Mouse (Mus musculus) thymus, postnatal 14 days (tissue): ENCODE measurements around the gene Fras1.

Source experiments
- DNase-seq: peaks from one replicate; pipeline ENCODE4 v3.0.0; 2021

Gene Fras1

DNA sequence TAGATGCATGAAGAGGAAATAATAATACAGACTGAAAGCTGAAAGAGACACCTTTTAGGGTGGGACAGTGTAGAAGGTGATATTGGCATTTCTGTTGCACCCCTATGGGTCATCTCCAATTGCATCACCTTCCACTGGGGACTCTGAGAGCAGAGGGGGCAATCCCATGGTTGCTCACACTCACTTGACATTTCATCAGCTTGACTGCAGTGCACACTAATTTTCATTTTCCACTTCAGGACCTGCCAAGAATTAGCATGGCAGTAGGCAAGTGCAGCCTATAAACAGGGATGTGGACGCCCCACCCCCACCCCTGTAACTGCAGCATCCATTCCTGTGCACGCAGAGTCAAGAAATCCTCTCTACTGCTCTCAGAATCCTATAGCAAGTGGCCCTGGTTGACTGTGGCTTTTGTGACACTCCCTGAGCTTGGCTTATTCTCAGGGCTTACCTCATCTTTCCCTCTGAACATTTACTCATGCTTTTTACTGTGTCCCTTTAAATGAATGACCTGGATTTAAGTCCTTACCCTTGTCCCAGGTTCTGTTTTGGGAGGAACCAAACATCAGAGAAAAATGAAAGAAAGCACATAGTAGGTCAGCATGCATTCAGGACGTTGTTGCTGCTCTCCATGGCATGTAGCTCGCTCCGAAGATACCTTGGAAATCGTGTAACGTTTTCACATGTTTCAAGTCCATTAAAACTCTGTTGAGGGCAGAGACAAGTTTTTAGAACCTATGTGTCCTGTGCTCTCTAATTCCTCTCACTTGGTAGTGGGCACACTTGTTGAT is 120.9 kb downstream of the Fras1 start:
- DNase-seq: no peak

DNA sequence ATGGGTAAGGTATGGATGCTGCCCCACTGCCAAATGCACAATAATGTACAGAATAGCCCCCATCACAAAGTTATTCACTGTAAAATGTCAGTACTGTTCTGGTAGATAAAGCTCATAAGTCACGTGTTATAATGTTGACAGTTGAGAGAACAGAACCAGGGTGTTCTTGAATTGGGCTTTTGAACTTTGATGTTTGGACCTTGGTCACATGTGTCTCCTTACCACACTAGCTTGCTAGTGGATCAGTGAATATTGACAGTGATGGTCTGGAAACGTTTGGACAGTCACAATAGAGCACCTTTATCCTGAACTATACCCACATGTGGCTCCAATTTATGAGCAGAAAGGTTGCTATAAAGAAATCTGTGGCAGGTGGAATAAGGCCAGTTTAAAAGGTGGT is 124.3 kb downstream of the Fras1 start:
- no peak for DNase-seq

DNA sequence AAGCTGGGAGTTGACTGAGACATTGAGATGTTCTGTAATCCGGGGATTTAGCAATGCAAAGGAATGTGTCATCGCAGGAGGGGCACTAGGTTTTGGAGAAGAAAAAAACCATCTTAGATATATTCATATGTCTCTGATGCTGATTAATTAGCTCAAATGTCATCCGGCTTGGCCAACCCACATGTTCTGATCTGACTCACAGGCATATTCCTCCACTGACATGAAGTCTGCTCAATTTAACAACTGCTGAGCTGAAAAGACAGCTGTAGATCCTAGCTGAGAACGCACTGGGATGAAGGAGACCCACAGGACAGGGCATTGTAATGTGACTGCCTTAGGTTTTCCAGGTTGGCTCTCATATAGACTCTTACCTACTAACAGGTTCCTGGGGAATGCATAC is 128.0 kb downstream of the Fras1 start:
- DNase-seq: no peak

DNA sequence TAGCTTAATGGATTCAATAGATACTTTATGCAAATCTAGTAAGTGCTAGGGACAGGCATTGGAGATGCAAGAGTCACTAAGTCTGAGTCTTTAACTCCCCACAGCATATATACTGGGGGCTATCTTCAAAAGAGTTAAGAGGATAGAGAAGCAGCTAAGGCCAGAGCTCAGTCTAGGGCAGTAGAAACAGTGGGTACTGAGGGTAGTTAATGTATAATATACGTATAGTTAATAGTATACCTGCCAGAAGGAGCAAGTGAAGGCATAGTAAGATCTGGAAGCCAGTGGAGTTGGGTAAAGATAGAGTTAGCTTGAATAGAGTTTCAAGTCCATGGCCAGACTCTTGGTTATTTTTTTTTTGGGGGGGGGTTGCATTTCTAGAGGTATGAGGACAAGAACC is 128.6 kb downstream of the Fras1 start:
- no peak for DNase-seq

DNA sequence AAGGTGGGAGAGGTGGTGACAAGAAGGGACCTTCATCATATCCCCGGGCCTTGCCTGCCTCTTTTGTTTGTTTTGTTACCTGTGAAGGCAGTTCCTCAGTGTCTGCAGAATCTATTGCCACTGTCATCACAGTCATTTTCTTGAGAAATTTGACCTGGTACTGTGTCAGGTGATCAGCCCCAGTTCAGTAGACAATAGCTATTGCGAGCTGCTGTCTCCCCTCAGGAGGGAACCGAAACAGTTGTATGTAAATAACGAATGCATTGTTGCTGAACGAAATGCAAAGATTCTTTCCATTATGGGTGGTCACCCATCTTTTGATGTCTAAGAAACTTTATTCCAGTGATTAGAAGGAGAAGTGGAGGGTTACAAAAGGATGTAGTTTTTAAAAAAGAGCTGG is 137.2 kb downstream of the Fras1 start:
- no peak for DNase-seq

DNA sequence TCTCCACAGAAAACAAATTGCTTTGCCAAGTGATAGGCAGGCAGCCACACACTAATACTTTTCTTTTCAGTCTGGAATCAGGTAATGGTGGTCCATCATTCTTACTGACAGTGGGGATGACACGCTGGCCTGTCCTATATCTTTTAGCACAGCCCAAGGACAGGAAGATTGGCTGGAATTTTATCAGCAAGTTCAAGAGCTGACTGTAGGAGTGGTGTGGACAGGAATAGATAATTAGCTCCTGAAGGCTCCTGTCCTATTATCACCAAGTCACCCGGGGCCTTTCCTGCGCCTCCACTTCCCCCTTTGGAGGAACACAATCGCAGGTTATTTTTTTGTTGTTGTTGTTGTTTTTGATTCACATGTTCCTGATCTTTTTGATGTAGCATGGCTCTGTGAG is 139.6 kb downstream of the Fras1 start:
- DNase-seq: no peak

DNA sequence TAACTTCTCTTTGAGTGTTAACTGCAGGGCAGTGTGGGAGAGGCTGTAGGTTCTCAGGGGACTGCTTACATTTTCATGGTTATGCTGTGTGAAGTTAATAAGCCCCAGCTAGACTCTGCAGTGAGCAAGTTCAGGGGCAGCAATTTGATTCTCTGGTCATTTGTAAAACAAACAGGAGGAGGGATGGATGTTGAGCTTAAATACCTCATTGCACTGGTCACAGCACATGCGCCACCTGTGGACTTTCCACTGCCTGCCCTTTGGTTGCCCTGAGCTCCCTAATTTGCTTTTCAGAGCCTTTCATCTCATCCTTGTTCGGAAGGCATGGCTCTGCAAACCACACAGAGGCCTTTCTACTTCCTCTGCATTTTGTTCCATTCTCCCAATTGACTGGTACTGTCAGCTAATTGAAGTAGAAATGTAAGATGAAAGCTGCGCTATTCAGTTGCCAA is 142.1 kb downstream of the Fras1 start:
- no peak for DNase-seq

DNA sequence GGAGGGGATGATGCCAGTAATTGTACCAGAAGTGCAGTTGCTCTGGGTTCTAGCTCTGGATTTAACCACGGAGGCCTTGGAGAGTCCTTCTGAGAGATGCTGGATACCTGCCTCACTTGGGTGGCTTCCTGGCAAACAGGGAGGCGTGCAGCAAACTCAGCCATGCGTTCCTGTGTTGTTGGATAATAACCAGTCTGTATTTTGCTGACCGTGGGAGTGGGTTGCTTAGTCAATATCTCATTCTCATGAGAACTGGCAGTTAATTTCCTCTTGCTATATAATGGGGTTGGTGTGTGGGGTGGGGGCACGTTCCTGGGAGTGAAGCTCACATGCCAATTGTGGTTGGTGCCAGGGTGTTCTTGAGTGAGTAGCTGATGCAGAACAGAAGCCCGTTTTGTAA is 142.6 kb downstream of the Fras1 start:
- no peak for DNase-seq

DNA sequence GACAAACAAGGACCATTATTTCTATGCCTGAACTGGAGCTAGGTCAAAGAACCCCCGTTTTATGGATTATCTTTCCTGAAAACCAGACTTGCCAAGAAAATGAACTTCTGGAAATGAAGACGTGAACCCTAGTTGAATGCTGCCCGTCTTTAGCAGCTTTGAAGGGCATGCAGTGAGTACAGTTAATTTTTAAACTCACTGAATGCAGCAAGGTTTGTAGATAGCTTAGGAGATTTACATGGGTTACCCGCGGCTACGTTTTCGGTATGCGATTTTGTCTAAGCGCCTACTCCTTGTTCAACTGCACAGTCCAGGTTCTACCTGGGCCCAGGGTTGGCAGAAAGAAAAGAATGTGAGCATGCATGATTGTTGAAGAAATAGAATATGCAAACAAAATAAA is 147.8 kb downstream of the Fras1 start:
- no peak for DNase-seq

DNA sequence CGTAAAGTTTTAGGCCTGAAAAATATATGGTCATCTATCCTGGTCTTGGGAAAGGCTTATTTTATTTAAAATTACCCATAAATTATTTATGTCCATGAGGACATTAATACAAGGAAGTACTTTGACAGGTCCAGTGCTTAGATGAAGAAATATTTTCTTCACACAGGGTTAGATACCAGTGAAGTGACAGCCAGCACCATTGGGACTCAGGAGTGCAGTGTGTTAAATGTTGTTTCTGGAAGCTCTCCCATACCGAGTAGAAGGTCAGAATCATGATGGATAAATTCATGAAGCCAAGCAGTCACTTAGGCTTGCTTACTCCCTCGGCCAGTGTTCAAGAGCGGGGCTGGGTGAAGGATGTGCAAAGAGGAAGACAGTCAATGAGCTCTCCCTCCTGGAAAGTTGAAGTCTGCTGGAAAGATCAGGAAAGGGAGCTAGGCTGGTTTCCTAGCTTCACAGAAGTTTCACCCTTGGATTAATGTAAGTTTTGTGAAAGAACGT is 149.2 kb downstream of the Fras1 start:
- no peak for DNase-seq

DNA sequence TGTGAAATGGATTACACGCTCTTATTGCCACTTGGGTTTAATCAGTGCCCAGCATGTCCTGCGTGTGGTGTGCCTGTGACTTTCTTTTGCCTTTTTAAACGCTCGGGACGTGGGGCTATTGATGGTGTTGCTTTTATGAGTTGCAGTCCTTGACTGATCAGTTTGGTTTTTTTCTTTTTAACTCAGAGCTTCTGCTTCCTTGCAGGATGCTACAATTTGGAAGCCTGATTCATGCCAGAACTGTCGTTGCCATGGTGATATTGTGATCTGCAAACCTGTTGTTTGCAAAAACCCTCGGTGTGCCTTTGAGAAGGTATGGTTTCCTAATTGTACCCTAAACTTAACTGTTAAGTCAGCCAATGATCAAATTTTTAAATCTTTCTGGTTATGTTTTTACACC is 154.5 kb downstream of the Fras1 start:
- DNase-seq: no peak

DNA sequence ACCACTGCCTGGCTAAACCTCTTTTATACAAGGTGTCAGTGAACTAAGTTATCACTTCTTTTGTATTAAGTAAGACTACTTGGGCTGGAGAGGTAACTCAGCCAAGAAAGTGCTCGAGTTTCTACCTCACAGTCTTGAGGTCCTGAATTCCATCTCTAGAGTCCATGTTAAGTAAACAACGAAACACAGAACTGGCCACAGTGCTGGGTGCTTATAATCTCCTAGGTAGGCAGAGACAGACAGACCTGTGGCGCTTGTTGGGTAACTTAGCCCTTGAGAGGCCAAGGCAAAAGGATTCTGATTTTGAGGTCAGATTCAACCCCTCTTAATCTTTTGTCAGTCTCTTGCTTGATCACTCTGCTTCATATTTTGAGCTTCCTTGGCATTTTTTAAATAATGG is 156.8 kb downstream of the Fras1 start:
- DNase-seq: no peak

DNA sequence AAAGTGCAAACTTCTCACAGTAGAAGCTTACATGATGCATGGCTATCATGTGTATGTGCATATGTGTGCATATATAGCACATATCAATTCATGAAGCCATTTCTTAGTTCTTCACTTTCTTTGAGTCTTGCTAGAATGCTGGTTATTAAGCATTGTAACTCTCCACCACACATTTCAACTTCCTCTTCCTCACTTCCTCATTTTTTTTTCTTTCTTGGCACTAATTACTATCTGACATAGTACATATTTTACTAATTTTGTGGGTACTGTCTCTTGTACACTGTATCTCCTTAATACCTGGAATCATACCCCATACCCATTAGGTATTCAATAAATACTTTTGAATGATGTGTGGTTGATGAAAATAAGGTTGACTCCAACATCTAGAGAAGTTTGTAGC is 158.2 kb downstream of the Fras1 start:
- DNase-seq: no peak

DNA sequence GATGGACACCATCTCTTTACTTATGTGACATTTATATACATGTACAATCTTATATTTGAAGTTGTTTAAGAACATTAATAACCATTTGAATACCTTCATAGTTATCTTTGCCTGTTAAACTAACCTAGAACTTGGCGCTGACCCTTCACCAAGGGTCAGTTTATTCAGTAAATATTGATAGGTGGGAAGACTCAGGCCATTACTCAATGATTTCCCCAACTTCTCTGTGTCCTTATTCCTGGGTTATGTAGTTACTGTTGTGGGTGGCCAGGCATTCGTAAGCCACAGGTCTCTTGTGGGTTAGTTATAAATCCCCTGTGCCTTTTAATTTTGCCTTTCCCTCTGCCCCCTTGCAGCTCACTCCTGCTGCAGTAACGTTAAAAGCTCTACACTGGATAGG is 162.8 kb downstream of the Fras1 start:
- no peak for DNase-seq

DNA sequence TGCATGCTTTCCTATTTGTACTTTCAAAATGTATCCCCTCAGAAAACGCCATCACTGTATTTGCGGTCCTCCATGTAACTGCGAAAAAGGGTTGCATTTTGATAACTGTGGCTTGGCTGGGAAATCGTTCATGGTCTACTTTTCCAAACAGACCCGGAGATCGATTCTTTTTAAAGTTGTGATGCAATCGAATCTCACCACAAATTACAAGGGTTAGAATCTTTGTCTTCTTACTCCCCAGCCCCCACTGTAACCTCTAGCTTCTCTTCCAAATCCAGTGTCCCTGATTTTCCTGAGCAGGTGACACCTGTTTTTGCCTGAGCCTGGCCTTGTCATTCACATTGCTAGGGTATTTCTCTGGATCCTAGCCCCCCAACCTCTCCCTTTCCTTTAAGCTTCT is 163.2 kb downstream of the Fras1 start:
- no peak for DNase-seq

DNA sequence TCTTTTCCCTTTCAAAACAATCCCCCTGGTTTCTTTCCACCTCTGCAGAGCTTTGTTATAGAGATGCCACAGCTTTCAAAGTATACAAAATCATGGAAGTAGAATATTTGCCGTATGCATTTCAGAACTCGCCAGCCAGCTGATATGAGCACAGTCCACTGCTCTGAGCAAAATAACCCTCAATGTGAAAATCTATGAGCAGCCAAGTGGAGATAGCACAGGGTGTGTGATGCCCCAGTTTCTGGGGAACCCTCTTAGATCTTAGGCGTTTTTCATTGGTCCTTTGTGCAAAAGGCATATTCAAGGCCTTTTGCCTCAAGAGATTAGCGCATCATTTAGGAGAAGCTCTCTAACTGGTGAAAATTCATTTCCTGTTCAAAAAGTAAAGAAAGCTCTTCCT is 170.4 kb downstream of the Fras1 start:
- DNase-seq: no peak

DNA sequence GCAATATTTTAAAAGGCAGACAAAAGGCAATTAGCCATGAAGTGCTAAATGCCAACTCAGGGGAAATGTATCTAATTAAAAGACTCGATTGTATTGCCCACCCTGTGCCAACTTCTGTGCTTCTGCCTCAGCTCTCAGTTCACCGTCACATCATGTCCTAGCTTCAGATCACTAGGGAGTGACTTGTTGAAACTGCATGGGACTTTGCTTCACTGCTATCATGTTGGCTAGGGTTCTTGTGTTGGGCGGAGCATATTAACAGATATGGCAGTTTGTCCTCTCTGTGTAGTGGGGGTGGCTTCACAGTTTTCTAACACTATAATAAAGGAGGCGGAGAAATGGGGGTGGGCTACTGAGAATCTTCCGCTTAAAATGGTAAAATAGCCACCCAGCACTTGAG is 172.2 kb downstream of the Fras1 start:
- no peak for DNase-seq

DNA sequence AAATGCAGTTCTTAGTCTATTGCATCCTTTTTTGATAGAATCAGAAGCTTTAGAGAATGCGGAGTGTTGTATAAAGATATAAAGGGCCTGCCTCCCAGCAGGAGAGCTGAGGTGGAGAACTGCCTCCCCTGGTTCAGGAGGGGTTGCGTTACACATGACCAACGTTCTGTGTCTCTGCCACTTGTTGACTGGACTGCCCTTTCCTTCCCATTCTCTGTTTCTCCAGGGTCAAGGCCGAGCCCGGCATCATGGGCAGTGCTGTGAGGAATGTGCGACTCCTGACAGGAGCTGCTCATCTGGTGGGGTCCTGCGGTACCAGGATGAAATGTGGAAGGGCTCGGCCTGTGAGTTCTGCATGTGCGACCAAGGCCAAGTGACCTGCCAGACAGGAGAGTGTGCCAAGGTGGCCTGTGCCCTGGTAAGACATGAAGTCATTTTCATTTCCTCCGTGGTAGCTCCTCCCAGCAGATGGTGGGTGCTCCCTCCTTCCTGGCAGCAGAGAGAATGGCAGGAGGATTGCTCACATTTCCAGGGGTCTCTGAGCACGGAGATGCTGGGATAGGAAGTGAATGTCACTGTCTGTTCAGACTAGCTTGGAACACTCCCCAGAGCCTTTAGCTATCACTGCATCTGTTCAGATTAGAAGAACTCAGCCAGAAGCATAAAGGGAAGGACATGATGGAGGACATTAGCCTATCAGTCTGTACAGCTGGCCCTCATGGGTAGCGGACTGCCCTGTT is 181.4 kb downstream of the Fras1 start:
- no peak for DNase-seq

DNA sequence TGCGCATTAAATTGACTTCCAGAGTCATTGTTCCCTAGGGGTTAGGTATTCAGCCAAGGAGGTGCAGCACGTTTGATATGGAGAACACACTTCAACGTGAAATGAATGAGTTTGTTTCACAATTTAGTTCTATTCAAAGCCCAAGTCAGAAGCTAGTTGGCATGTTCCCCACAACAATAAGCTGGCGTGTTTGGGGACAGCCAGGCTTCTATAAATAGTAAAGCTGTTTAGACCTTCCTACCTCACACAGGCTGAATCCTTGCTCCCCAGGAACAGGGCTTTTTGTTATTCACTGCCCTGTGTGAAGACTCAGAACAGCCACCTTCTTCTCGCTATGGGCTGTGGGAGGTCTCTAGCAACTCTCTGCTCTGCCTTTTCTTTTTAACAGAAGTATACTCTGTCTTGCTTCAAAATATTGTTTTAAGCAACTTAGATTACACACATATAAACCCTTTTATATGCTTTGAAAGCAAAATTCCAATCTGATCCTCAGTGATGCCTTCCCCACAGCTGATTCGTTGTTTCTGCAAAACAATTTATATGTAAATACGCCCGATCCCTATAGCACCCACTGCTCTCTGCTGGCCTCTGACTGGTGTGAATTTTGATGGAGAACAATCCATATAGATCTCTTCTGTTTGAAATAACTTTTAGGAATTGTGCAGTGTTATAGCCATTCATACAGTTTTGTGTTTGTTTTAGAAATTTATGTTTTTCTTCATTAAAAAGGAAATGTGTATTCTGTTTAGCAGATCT is 184.5 kb downstream of the Fras1 start:
- no peak for DNase-seq

DNA sequence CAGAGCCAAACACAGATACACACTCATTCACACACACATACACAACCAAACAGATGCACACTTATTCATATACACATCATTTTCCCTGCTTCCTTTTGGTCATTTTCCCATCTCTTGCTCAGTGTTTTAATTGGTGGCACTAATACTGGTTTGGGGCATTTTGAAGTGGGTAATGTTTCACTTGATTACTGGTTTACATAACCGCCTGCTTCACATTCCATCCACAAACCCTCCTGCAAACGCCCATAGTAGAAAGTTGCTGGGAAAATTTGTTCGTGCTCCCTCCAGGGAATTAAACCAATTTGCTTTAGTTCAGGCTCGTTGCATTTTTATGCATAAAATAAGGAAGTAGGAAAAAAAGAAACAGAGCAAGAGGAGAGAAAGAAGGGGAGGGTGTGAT is 200.8 kb downstream of the Fras1 start:
- no peak for DNase-seq

DNA sequence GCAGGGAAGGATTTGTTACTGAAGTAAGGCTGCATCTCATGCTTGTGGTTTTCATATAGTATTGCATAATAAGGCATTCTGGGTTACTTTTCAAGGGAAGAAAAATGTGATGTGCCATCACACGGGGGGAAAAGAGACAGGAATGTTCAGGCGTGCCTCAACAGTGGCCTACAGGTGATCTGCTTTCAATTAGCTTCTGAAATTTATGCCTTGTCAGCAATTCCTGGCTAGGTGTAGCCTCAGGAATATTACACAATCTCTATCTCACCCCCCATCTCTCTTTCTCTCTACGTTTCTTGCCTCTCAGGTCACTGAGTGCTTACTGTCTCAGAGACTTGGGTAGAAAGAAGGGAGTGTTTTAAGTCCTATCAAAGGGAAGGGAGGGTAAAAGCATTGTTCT is 204.9 kb downstream of the Fras1 start:
- DNase-seq: no peak

DNA sequence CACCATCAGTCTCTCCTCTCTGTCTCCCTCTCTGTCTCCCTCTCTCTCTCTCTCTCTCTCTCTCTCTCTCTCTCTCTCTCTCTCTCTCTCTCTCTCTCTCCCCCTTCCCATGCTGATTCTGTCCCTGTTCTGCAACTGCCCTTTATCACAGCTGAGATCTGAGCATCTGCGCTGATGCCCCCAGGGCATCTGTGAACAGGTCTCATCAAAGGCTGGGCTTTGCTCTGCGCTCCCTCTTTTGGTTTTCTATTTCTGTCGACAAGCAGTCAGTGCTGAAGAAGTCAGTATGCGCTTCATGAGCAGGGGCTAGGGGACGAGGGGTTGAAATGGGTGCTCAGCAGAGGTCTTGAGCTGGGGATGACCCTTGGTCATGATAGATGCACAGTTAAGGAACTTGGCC is 206.2 kb downstream of the Fras1 start:
- no peak for DNase-seq

DNA sequence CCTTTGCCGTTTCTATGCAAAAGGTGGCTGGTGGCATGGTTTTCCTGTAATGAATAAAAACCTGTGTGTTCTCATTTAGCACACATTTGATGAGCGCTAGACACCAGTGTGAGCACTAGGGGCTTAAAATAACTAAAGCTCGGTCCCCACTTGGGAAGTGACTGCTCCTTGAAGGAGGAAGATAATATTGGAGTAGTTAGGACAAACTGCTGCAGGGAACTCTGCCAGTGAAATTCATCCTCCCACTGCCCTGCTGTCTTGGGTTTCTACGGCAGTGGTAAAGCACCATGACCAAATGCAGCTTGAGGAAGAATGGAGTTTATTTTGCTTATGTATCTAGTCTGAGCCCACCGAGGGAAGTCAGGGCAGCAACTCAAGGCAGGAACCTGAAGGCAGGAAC is 211.0 kb downstream of the Fras1 start:
- DNase-seq: no peak

DNA sequence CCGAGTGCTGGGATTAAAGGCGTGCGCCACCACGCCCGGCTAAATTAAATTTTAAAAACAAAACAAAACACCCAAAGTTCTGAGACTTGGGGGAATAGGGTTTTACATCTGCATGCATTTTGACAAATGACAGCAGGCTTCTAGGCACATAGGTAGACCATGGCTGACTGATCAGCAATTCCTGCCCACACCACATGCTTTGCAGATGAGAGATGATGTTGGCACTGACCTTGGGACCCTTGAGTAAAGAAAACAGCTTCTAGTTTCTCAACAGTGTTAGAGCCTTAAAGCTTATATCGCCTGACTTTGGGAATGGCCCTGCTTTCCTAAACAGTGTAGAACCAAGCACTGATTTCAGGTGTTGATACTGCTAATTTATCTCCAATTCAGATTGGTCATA is 216.9 kb downstream of the Fras1 start:
- no peak for DNase-seq
